Mouse (Mus musculus) midbrain, embryonic 11.5 days (tissue): ENCODE data around the gene Smim11. TPM values are rescaled to one million over a fixed set of nuclear protein-coding genes. Genes with fewer than 3 reads are reported as not detected.

Experiments
- ATAC-seq: fragments of 200-750 bp; cut with Nextera tagmentation; 2 replicates; pipeline ENCODE4 v1.8.0; 2017; ENCODE audit warnings: moderate TSS enrichment, moderate library complexity; ENCODE audit not compliant: low FRiP score
- DNase-seq: peaks from one replicate; pipeline ENCODE4 v3.0.0; 2015; ENCODE audit warnings: low spot score; ENCODE audit errors: missing footprints
- H3K27ac ChIP-seq: fragments of 300-500 bp; sonication (generic); 2 replicates; pipeline ENCODE4 v1.5.1; 2014; ENCODE audit warnings: low read depth, low read length
- H3K27me3 ChIP-seq: fragments of 300-500 bp; sonication (generic); 2 replicates; pipeline ENCODE4 v1.6.1; 2014; ENCODE audit warnings: mild to moderate bottlenecking, low read length, moderate library complexity, mixed read lengths; ENCODE audit not compliant: control insufficient read depth, insufficient read depth
- H3K36me3 ChIP-seq: fragments of 300-500 bp; sonication (generic); 2 replicates; pipeline ENCODE4 v1.6.1; 2014; ENCODE audit warnings: mild to moderate bottlenecking, low read length, moderate library complexity, mixed read lengths; ENCODE audit not compliant: control insufficient read depth, insufficient read depth
- H3K4me1 ChIP-seq: fragments of 300-500 bp; sonication (generic); 2 replicates; pipeline ENCODE4 v1.6.1; 2014; ENCODE audit warnings: low read length; ENCODE audit not compliant: control insufficient read depth, insufficient read depth
- H3K4me2 ChIP-seq: fragments of 300-500 bp; sonication (generic); 2 replicates; pipeline ENCODE4 v1.6.1; 2014; ENCODE audit warnings: mild to moderate bottlenecking, moderate library complexity
- H3K4me3 ChIP-seq: fragments of 300-500 bp; sonication (generic); 2 replicates; pipeline ENCODE4 v1.5.1; 2014; ENCODE audit warnings: low read depth, low read length
- H3K9ac ChIP-seq: fragments of 300-500 bp; sonication (generic); 2 replicates; pipeline ENCODE4 v1.6.1; 2014; ENCODE audit warnings: low read length
- H3K9me3 ChIP-seq: fragments of 300-500 bp; sonication (generic); 2 replicates; pipeline ENCODE4 v1.6.1; 2016; ENCODE audit warnings: low read length; ENCODE audit not compliant: control insufficient read depth
- whole genome bisulfite sequencing: fragments of 180-500 bp; shearing (Covaris S2); extraction: QIAGEN DNeasy Blood & Tissue Kit; methylation state at CpG from one replicate; pipeline ENCODE4 v1.1.7; 2014; 5-methylcytosine and 5-hydroxymethylcytosine counted together
- polyA plus RNA-seq: library from polyadenylated mRNA; unstranded; fragments of >200 nt; fragmentation: Nextera tagmentation; extraction: Ambion mirVana; gene quantifications from 2 replicates; pipeline ENCODE4 v1.2.1, GENCODE M21; 2014

Smim11 gene
- polyA plus RNA-seq: 137 and 143 TPM in 2 replicates

DNA sequence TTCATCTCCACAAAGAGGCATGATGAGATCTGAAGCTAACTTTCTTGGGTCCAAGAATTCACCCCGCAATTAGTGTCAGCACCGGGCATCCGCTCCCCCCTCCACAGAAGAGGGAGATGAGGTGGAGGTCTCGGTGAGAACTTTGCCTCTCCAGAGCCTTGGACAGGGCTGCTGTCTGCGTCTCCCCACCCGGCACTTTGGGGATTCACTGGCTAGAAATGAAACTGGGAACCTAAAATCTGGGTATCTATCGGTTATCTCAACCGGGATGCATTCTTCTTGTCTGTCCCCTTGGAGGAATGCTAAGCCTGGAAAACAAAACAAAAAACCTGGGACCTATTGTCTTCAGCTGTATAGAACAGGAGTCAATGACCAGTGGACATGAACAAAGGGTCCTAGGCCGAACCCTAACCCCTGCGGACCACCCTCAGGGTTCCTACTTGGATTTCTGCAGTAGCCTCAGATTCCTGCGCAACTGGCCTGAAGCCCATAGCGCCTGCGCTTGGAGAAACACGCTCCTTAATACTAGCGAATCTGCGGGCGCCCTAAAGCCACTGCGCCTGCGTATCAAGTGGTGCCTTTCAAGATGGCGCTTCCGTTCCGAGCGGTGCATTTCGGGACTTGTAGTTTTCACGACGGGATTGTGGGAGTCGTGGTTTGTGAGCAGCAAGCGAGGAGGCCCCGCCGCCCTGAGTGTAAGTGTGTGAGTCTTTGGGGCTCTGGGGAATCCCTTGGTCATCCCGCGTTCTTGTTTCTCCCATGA lies at the start of gene Smim11:
Gene Smim11, plus strand, starts transcription at position 638 of the 763 bp plus-strand sequence.
- WGBS: 10% methylated on average over 32 of the region's 32 CpGs
- DNase-seq: peak; percentile 100
- peak within 1 kb of the TSS; percentile 7; the same call in 1 of the 2 replicates for H3K27ac ChIP-seq

DNA sequence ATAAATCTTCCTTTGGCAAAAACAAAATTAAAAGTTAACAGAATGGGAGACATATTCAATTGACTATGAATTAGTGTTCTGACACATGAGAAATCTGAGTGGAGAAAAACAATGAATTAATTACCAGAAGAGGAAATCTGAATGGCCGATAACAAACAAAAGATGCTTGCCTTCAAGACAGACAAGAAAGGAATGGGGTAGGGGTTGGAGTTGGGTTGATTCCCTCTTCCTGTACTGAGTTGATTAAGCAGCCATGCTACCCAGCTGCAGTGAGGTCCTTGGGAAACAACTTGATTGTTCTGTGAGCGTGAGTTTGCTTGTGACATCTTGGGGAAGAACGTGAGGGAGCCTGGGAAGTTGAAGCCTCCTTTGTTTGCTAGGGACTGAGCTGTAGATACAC lies 46.8 kb upstream of the Smim11 start:
- H3K9me3 ChIP-seq: no peaks in the 10 kb centered on the region
- H3K9ac ChIP-seq: no peak overlapping the region
- H3K36me3 ChIP-seq: no peaks in the 10 kb centered on the region
- no peaks in the 10 kb centered on the region for H3K27me3 ChIP-seq
- no peak overlapping the region for H3K27ac ChIP-seq
- DNase-seq (no peak), ATAC-seq (no peak)
- H3K4me2 ChIP-seq: no peak overlapping the region
- H3K4me1 ChIP-seq: no peaks in the 10 kb centered on the region
- WGBS: 80% methylated on average over 3 of the region's 3 CpGs
- H3K4me3 ChIP-seq: no peak overlapping the region

More for the DNA sequence above, at the start of gene Smim11:
- Histone ChIP-seq H3K9ac (peak within 1 kb of the TSS; percentile 75), H3K4me3 (peak within 1 kb of the TSS; percentile 57), H3K27me3 (no peaks in the 10 kb centered on the region), H3K4me2 (peak within 1 kb of the TSS; percentile 73), H3K4me1 (peaks cover 15% of the 10 kb centered on the region), H3K36me3 (no peaks in the 10 kb centered on the region), H3K9me3 (no peaks in the 10 kb centered on the region)
- peak; percentile 94 for ATAC-seq

DNA sequence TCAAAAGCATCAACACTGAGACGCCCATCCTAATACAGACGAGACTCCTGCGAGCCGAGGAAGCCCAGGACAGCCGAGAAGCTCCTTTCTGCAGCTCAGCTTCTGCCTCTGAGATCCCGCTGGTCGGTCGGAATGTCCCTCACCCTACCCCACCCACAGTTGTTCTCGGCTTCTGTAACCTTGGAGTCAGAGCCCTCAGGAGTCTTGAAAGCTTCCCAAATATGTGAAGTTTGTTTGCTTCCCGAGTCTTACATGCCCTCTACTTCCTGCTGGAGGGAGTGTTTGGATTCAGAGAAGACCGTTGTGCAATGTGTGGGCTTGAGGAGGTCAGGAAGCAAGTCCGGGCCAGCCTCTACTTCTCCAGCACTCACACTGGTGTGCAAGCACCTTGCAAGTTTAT lies 33.2 kb upstream of the Smim11 start:
- Histone ChIP-seq H3K4me2 (no peak overlapping the region), H3K27ac (no peak overlapping the region), H3K4me1 (no peaks in the 10 kb centered on the region), H3K36me3 (no peaks in the 10 kb centered on the region), H3K4me3 (no peak overlapping the region), H3K9ac (no peak overlapping the region), H3K27me3 (no peaks in the 10 kb centered on the region), H3K9me3 (no peaks in the 10 kb centered on the region)
- no peak for ATAC-seq
- 76% methylated on average over 12 of the region's 12 CpGs for WGBS
- DNase-seq: no peak

DNA sequence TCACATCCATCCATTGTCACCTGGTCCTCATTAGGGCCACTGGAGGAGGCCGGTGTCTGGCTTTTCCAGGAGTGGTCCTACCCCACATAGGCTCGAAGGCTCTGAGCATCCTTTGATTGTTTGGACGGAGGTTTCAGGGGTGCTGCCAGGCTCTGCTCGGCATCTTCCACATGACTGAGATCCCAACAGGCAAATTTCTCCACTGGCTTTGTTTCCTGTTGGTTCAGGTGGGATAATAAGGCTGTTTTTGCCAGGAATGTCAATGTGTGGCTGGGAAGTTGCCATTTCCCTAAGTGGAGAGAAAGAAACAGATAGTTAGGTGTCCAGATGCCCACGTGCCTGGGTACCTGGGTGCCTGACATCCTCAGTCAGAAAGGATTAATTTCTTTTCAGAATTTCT lies 26.6 kb upstream of the Smim11 start:
- H3K4me3 ChIP-seq: no peak overlapping the region
- no peak overlapping the region for H3K4me2 ChIP-seq
- H3K36me3 ChIP-seq: no peaks in the 10 kb centered on the region
- DNase-seq (no peak), ATAC-seq (no peak)
- H3K9ac ChIP-seq: no peak overlapping the region
- 80% methylated on average over 5 of the region's 5 CpGs for WGBS
- H3K4me1 ChIP-seq: no peaks in the 10 kb centered on the region
- no peak overlapping the region for H3K27ac ChIP-seq
- no peaks in the 10 kb centered on the region for H3K27me3 ChIP-seq
- H3K9me3 ChIP-seq: no peaks in the 10 kb centered on the region

DNA sequence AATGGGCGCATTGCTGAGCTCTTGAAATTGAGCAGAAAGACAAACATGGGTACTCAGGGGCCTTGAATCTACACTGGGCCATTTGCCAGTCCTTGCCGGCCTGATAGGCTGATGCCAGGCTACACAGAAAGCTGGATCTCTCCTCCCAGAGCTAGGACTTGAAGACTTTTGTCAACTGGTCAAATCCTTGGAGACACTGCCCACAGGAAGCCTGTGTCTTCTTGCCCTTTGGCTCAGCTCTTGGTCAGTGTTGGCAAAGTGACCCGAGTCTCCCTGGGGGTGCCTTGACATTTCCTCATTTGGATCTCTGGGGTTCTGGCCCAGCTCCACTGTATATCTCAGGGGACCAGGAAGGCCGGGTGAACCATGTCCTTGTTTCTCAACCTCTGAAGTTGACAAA lies 25.6 kb upstream of the Smim11 start:
- DNase-seq (no peak), ATAC-seq (no peak)
- 81% methylated on average over 4 of the region's 4 CpGs for WGBS
- Histone ChIP-seq H3K4me3 (no peak overlapping the region), H3K9ac (no peak overlapping the region), H3K4me2 (no peak overlapping the region), H3K9me3 (no peaks in the 10 kb centered on the region), H3K36me3 (no peaks in the 10 kb centered on the region), H3K4me1 (no peaks in the 10 kb centered on the region), H3K27ac (no peak overlapping the region), H3K27me3 (no peaks in the 10 kb centered on the region)

DNA sequence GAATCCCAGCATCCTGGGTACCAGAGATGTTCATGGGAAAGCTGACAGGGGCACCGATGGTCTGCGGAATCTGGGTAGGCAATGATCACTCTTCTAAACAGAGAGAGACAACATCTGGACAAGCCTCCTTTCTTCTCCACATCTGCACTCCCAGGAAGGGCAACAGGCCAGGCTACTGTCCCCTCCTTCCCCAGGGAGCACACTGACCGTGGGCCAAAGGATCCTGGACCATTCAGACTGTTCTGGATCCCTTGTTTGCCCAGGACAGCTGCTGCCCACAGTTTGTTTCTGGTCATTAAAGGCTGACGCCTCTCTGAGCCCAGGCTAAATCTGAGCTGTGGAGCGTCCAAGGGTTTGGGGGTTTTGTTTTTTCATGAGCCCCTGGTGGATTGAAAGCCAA lies 18.4 kb upstream of the Smim11 start:
- Histone ChIP-seq H3K36me3 (no peaks in the 10 kb centered on the region), H3K9ac (no peak overlapping the region), H3K4me2 (no peak overlapping the region), H3K9me3 (no peaks in the 10 kb centered on the region), H3K27me3 (no peaks in the 10 kb centered on the region), H3K27ac (no peak overlapping the region), H3K4me3 (no peak overlapping the region), H3K4me1 (no peaks in the 10 kb centered on the region)
- WGBS: 80% methylated on average over 5 of the region's 5 CpGs
- DNase-seq (no peak), ATAC-seq (no peak)

DNA sequence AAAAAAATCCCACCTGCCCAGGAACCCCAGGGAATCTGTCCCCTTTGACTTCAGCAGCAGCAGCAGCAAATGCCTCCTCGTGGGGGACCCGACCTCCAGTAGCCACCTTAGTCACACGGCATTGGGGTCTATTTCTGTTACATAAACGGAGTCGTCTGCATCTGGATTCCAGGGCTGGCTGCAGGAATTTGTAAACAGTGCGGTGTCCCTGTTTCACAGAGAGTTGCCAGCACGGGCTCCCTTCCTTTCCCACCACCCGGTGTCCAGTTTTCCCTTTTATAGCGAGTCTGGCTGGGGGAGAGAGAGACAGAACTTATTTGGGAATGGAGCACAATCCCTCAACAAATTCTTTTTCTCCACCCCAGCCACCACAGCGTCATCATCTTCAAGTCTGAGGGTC lies 16.0 kb upstream of the Smim11 start:
- Histone ChIP-seq H3K27ac (no peak overlapping the region), H3K4me2 (no peak overlapping the region), H3K36me3 (no peaks in the 10 kb centered on the region), H3K9ac (no peak overlapping the region), H3K4me3 (no peak overlapping the region), H3K27me3 (no peaks in the 10 kb centered on the region), H3K4me1 (no peaks in the 10 kb centered on the region), H3K9me3 (no peaks in the 10 kb centered on the region)
- no peak for DNase-seq
- 65% methylated on average over 10 of the region's 10 CpGs for WGBS
- ATAC-seq: no peak

DNA sequence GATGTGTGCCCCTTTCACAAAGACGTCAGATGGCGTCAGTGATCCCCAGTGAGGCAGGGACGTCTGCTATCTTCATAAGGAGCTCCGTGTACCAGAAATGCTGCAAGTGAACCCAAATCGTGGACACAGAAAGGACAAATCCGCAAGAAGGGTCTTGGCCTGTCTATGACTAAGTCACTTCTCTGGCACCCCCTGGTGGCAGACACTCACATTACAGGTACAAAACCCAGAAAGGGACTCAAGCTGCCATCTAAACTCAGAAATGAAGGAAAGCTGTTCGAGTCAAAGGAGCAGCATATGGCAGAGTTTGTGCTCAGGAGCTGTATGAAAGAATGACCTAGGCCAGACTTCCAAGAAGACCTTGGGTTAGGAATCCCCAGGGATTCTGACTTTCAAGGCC lies 14.5 kb upstream of the Smim11 start:
- Histone ChIP-seq H3K36me3 (no peaks in the 10 kb centered on the region), H3K4me3 (no peak overlapping the region), H3K4me2 (no peak overlapping the region), H3K9ac (no peak overlapping the region), H3K27ac (no peak overlapping the region), H3K9me3 (no peaks in the 10 kb centered on the region), H3K4me1 (no peaks in the 10 kb centered on the region), H3K27me3 (no peaks in the 10 kb centered on the region)
- DNase-seq: peak; percentile 100
- 16% methylated on average over 7 of the region's 7 CpGs for WGBS
- peak; percentile 50; the same call in 1 of the 2 replicates for ATAC-seq

DNA sequence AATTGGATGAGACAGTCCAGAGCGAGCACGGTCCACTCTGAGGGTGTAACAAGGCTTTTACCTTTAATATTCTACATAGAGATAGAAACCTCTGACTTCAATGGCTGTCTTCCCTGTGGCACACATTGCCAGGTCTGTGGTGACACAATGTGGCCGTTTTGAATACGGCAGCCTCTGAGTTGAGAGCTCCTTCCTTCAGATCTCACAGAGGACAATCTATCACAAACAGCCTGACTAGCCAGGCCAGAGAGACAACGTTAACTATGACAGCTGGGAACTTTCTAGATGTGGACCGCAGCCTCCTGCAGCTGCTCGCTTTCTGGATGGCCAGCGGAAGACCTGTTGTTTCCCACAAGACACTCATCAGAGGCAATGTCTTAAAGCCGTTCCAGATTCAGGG lies 12.3 kb upstream of the Smim11 start:
- Histone ChIP-seq H3K4me3 (no peak overlapping the region), H3K9ac (no peak overlapping the region), H3K9me3 (no peaks in the 10 kb centered on the region), H3K27me3 (no peaks in the 10 kb centered on the region), H3K36me3 (no peaks in the 10 kb centered on the region), H3K4me2 (no peak overlapping the region), H3K4me1 (no peaks in the 10 kb centered on the region; the same call in 1 of the 2 replicates), H3K27ac (no peak overlapping the region)
- ATAC-seq (no peak), DNase-seq (no peak)
- 87% methylated on average over 9 of the region's 9 CpGs for WGBS
